Mouse (Mus musculus) kidney, embryonic 15.5 days (tissue): ENCODE measurements at regions not wholly inside any gene's neighbourhood (a gene's known extent, or its start where the extent isn't known, plus 50 kb on each side); places are given as distances from the start of the nearest gene placed in this dataset.

Experiments
- ATAC-seq: fragments of 200-750 bp; cut with Nextera tagmentation; replicated peaks from 2 replicates; pipeline ENCODE4 v1.8.0; 2017; ENCODE audit warnings: moderate TSS enrichment; ENCODE audit not compliant: low FRiP score
- H3K27ac ChIP-seq: fragments of 300-500 bp; sonication (generic); 2 replicates; pipeline ENCODE4 v1.5.1; 2015; ENCODE audit warnings: mild to moderate bottlenecking, inconsistent platforms
- H3K27me3 ChIP-seq: fragments of 300-500 bp; sonication (generic); 2 replicates; pipeline ENCODE4 v1.6.1; 2015; ENCODE audit warnings: inconsistent platforms
- H3K36me3 ChIP-seq: fragments of 300-500 bp; sonication (generic); 2 replicates; pipeline ENCODE4 v1.6.1; 2015; ENCODE audit warnings: inconsistent platforms
- H3K4me1 ChIP-seq: fragments of 300-500 bp; sonication (generic); 2 replicates; pipeline ENCODE4 v1.6.1; 2015; ENCODE audit warnings: inconsistent platforms
- H3K4me2 ChIP-seq: fragments of 300-500 bp; sonication (generic); 2 replicates; pipeline ENCODE4 v1.6.1; 2015; ENCODE audit warnings: moderate library complexity, mild to moderate bottlenecking, inconsistent platforms
- H3K4me3 ChIP-seq: fragments of 300-500 bp; sonication (generic); replicated peaks from 2 replicates; pipeline ENCODE4 v1.5.1; 2015; ENCODE audit warnings: mild to moderate bottlenecking, inconsistent platforms
- H3K9ac ChIP-seq: fragments of 300-500 bp; sonication (generic); 2 replicates; pipeline ENCODE4 v1.6.1; 2015; ENCODE audit warnings: mild to moderate bottlenecking, inconsistent platforms
- H3K9me3 ChIP-seq: fragments of 300-500 bp; sonication (generic); replicated peaks from 2 replicates; pipeline ENCODE4 v1.6.1; 2016; ENCODE audit warnings: inconsistent platforms
- WGBS: fragments of 180-500 bp; shearing (Covaris S2); methylation state at CpG from one replicate; pipeline ENCODE4 v1.1.7; 2015; ENCODE audit warnings: mixed read lengths; 5-methylcytosine and 5-hydroxymethylcytosine counted together

DNA sequence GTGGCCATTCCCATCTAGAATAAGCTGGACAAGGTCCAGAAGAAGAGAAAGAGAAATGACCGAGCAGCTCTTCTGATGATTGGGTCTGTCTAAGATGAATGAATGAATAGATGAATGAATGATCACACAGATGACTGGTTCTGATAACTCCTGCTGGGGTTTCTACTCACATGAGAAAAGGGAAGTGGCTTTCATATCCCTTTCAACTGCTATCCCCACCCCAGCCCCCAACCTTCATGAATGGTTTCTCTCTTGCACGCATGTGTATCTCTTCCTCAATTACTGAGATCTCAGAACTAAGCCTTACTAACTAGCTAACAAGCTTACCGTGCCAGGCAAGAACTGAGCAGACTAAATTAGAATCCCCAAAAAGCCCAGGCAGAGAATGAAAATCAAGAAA lies 233.8 kb downstream of the Gsdmc2 start:
- H3K27ac ChIP-seq, result no peak overlapping the region
- no peak overlapping the region for H3K9ac ChIP-seq
- no peak overlapping the region for H3K4me3 ChIP-seq
- no peaks in the 10 kb centered on the region for H3K4me1 ChIP-seq
- no peaks in the 10 kb centered on the region for H3K9me3 ChIP-seq
- H3K4me2 ChIP-seq, result no peak overlapping the region
- no peaks in the 10 kb centered on the region for H3K27me3 ChIP-seq
- no peak for ATAC-seq
- WGBS, result 94% methylated on average over 3 of the region's 3 CpGs
- H3K36me3 ChIP-seq, result no peaks in the 10 kb centered on the region

DNA sequence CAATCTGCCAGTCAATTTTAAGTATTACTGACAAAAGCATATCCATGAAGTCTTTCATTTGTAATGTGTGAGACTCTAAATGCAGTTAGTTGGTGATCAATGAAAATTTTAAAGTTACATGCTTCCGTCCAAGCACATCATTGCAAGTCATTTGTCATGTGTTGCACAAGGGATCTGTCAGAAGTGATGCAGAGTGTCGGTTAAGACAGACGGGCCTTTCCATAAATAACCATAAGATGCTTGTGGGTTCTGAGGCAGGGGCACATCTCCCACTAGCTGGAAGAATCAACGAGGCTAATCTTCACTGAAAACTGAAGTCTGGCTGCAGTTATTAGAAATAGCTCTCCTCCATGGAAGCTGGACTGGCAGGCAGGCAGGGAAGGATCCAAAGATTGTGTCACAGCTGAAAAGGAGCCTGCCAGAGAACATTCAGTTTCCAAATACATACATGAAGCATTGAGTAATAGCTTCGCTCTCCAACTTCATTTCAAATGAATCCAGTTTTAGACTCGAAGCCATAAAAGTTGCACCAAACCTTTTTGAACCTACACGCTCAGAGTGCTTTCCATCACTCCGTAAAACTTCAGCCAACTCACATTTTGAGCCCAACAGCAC lies 241.8 kb downstream of the Gsdmc2 start:
- no peak overlapping the region for H3K4me3 ChIP-seq
- WGBS, result 85% methylated on average over 8 of the region's 8 CpGs
- no peak overlapping the region for H3K9ac ChIP-seq
- no peaks in the 10 kb centered on the region for H3K27me3 ChIP-seq
- no peak overlapping the region for H3K27ac ChIP-seq
- H3K36me3 ChIP-seq, result no peaks in the 10 kb centered on the region
- no peak for ATAC-seq
- H3K9me3 ChIP-seq, result no peaks in the 10 kb centered on the region
- no peak overlapping the region for H3K4me2 ChIP-seq
- H3K4me1 ChIP-seq, result 0 out of 2 replicates have a peak, but pooled peaks cover 4% of the 10 kb centered on the region

- no peaks in the 10 kb centered on the region for H3K9me3 ChIP-seq
- no peak overlapping the region for H3K4me3 ChIP-seq
- 0 out of 2 replicates have a peak overlapping the region, but pooled peaks have one; percentile 45 for H3K27ac ChIP-seq
- ATAC-seq, result peak; percentile 95
- H3K9ac ChIP-seq, result no peak overlapping the region
- no peaks in the 10 kb centered on the region for H3K27me3 ChIP-seq
- H3K4me2 ChIP-seq, result no peak overlapping the region
- H3K36me3 ChIP-seq, result no peaks in the 10 kb centered on the region
- whole genome bisulfite sequencing, result 16% methylated on average over 5 of the region's 5 CpGs
- 0 out of 2 replicates have a peak, but pooled peaks cover 4% of the 10 kb centered on the region for H3K4me1 ChIP-seq
Measured at GRCm38 (mm10) chr15:63601543-63601942, 243.4 kb downstream of the Gsdmc2 start.

DNA sequence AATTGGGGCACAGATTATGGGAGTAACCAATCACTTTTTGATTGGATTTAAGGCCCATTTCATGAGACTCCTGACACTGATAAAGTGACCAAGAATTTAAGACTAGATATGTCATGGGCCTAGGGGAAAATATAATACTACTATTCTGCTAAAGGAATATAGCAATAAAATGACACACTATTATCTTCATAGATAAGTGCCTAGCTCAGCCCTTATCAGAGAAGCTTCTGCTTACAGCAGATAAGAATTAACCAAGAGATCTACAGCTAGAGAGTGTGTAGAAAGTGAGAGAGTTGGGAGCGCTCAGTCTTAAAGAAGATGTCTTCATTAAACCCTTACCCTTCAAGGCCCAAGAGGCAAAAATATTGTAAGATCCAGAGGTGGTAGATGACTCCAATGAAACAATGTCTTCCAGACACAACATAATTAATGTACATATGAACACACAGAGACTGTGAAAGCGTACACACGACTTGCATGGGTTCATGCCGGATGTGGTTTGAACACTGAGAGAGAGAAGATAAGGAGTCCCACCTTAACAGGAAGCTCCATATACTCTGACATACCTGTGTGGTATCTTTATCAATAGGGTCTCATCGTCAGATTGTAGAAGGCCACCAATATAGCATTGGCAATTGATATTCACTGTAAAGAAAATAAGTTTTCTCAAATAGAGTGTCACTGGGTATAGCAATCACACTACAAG lies 252.1 kb downstream of the Gsdmc2 start:
- no peaks in the 10 kb centered on the region for H3K9me3 ChIP-seq
- no peak overlapping the region for H3K9ac ChIP-seq
- no peak for ATAC-seq
- no peak overlapping the region for H3K4me3 ChIP-seq
- no peaks in the 10 kb centered on the region for H3K36me3 ChIP-seq
- no peaks in the 10 kb centered on the region for H3K27me3 ChIP-seq
- H3K4me2 ChIP-seq, result no peak overlapping the region
- WGBS, result 88% methylated on average over 5 of the region's 5 CpGs
- H3K4me1 ChIP-seq, result no peaks in the 10 kb centered on the region
- no peak overlapping the region for H3K27ac ChIP-seq

- Histone ChIP-seq H3K27ac (no peak overlapping the region), H3K9me3 (no peaks in the 10 kb centered on the region), H3K4me2 (no peak overlapping the region), H3K27me3 (no peaks in the 10 kb centered on the region), H3K4me1 (0 out of 2 replicates have a peak, but pooled peaks cover 3% of the 10 kb centered on the region), H3K36me3 (no peaks in the 10 kb centered on the region), H3K4me3 (no peak overlapping the region), H3K9ac (no peak overlapping the region)
- no peak for ATAC-seq
- 76% methylated on average over 2 of the region's 2 CpGs for WGBS
Measured at GRCm38 (mm10) chr15:63559293-63559692, 285.7 kb downstream of the Gsdmc2 start.

- Histone ChIP-seq H3K36me3 (no peaks in the 10 kb centered on the region), H3K27ac (no peak overlapping the region), H3K4me2 (no peak overlapping the region), H3K27me3 (no peaks in the 10 kb centered on the region), H3K9me3 (no peaks in the 10 kb centered on the region), H3K4me3 (no peak overlapping the region), H3K4me1 (peaks cover 3% of the 10 kb centered on the region; the same call in 1 of the 2 replicates), H3K9ac (no peak overlapping the region)
- 90% methylated on average over 1 of the region's 1 CpGs for WGBS
- no peak for ATAC-seq
Measured at GRCm38 (mm10) chr15:63558691-63559090, 286.3 kb downstream of the Gsdmc2 start.

DNA sequence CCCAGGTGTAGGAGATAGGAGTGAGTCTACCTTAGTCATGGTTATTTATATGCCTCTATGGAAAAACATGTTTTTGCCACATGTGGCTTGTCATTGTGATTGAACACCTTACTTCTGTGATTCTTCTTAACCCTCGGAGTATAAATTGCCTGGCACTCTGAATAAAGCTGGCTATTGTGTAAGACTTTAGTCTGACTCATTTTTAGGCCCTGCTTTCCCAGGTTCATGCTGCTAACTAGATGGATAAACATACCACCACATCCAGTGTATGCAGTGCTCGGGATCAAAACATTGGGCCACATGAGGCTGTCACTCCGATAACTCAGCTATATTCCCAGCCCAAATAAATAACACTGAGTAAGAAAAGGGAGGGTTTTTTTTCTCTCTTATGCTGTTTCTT lies 287.2 kb downstream of the Gsdmc2 start:
- no peak for ATAC-seq
- no peak overlapping the region for H3K4me3 ChIP-seq
- no peaks in the 10 kb centered on the region for H3K27me3 ChIP-seq
- H3K4me2 ChIP-seq, result no peak overlapping the region
- no peaks in the 10 kb centered on the region for H3K9me3 ChIP-seq
- H3K9ac ChIP-seq, result no peak overlapping the region
- peaks cover 3% of the 10 kb centered on the region; the same call in 1 of the 2 replicates for H3K4me1 ChIP-seq
- 76% methylated on average over 3 of the region's 3 CpGs for WGBS
- H3K27ac ChIP-seq, result no peak overlapping the region
- no peaks in the 10 kb centered on the region for H3K36me3 ChIP-seq

DNA sequence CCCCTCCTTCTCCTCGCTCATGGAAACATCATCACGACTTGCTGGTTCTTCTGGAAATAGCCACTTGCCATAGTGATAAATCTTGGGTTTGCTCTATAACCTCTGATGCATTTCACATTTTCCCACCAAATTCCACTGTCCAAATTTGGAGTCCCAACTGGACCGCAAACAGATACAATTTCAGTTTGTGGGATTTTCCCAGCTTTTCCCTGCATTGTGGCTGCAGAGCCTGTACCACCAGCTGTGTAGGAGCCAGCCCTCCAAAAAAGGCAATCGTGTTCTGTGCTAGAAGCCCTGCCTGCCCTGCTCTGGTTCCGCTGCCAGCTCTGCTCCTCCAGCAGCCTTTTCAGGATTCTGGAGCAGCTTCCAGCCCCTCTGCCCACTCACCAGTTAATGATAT lies 291.4 kb downstream of the Gsdmc2 start:
- ATAC-seq, result no peak
- WGBS, result 53% methylated on average over 5 of the region's 5 CpGs
- Histone ChIP-seq H3K9me3 (no peaks in the 10 kb centered on the region), H3K4me3 (no peak overlapping the region), H3K4me2 (no peak overlapping the region), H3K27ac (no peak overlapping the region), H3K4me1 (peaks cover 1% of the 10 kb centered on the region; the same call in 1 of the 2 replicates), H3K27me3 (no peaks in the 10 kb centered on the region), H3K36me3 (no peaks in the 10 kb centered on the region), H3K9ac (no peak overlapping the region)

DNA sequence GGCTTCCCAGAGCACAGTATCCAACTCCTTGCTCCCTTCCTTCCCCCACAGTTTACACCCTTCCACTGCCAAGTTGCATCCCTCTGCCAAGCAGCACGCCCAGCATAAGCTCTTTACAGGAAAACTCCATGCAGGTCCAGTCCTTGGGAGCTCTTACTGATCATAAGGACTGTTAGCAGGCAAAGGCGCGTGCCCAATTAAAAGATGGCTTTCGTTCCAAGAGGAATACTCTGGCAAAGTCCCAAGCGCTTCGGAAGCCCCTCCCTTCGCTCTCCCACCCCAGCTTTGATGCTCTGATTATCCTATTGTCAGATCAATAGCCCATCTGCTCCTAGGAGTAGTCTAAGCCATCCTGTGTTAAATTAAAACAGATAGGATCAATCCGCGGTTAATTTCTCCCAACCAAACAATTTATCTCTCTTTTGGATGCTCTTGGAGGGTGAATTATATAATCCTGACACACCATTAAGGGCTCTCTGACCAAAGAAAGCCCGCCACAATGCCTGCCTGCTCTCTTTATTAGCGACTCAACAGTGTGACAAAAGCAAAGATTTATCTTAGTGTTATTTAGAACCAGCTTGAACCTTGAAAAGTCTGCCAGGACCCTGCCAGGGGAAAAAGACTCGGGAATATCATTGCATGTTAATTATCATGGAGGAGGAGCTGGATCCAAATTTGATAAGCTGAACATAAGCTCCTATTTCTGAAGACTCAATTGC lies 312.5 kb downstream of the Gsdmc2 start:
- H3K27ac ChIP-seq, result no peak overlapping the region
- H3K9ac ChIP-seq, result no peak overlapping the region
- H3K4me2 ChIP-seq, result no peak overlapping the region
- no peak for ATAC-seq
- no peaks in the 10 kb centered on the region for H3K4me1 ChIP-seq
- no peaks in the 10 kb centered on the region for H3K9me3 ChIP-seq
- no peaks in the 10 kb centered on the region for H3K36me3 ChIP-seq
- H3K27me3 ChIP-seq, result no peaks in the 10 kb centered on the region
- no peak overlapping the region for H3K4me3 ChIP-seq
- 67% methylated on average over 12 of the region's 12 CpGs for WGBS

GRCm38 (mm10) chr15:63527318-63527717 lies 317.7 kb downstream of the Gsdmc2 start:
- Histone ChIP-seq H3K36me3 (no peaks in the 10 kb centered on the region), H3K9ac (no peak overlapping the region), H3K27ac (no peak overlapping the region), H3K4me1 (no peaks in the 10 kb centered on the region), H3K4me3 (no peak overlapping the region), H3K9me3 (no peaks in the 10 kb centered on the region), H3K4me2 (no peak overlapping the region), H3K27me3 (no peaks in the 10 kb centered on the region)
- ATAC-seq, result no peak
- 91% methylated on average over 2 of the region's 2 CpGs for WGBS

DNA sequence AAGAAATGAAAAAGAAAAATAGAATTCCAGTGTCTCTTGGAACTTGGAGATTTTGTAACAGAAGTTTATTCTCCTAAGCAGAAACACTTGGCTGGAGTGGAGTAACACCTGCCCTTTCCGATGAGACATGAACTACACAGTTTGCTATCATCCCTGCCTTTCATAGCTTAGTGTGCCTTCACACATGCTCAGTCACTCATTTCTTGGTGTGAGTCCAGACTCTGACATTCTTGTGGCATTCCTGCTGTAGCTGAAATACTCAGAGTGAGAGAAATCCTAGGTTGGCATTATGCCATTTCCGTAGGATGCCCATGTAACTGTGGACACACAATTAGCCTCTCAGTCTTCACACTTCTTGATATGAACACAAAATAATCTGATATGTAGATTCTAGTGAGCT lies 318.2 kb downstream of the Gsdmc2 start:
- Histone ChIP-seq H3K9ac (no peak overlapping the region), H3K4me2 (no peak overlapping the region), H3K9me3 (no peaks in the 10 kb centered on the region), H3K4me1 (no peaks in the 10 kb centered on the region), H3K36me3 (no peaks in the 10 kb centered on the region), H3K27ac (no peak overlapping the region), H3K4me3 (no peak overlapping the region), H3K27me3 (no peaks in the 10 kb centered on the region)
- WGBS, result 89% methylated on average over 2 of the region's 2 CpGs
- ATAC-seq, result no peak

DNA sequence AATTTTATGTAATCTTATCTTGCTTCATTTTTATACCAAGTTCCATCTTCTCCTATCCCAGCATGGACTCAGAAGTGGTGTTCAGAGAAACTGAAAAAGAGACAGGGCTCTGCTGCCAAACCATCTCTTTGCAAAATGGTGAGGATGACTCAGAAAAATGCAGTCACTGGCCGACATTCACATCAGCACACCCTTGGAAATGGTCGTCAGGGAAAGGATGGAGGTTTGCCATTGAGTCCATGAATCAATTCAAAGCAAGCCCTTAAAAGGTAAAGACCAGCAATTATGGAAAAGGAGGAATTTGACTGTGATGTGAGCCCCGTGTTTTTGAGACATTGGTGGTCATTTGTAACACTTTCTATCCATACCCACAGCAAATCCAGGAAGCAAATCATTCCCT lies 327.7 kb downstream of the Gsdmc2 start:
- H3K27ac ChIP-seq, result no peak overlapping the region
- no peak overlapping the region for H3K4me3 ChIP-seq
- no peak overlapping the region for H3K9ac ChIP-seq
- no peaks in the 10 kb centered on the region for H3K27me3 ChIP-seq
- 47% methylated on average over 3 of the region's 3 CpGs for WGBS
- H3K9me3 ChIP-seq, result no peaks in the 10 kb centered on the region
- H3K36me3 ChIP-seq, result no peaks in the 10 kb centered on the region
- H3K4me2 ChIP-seq, result no peak overlapping the region
- no peaks in the 10 kb centered on the region for H3K4me1 ChIP-seq
- ATAC-seq, result no peak
